In genomic region chr13:73837708-73838107, GRCm38 (mm10) we compare ENCODE assay signal across 16 mouse cellular contexts. TPM values are rescaled to one million over a fixed set of nuclear protein-coding genes. Genes with fewer than 3 reads are reported as not detected.
DNase-seq lines count a peak whose midpoint lies in the region; ATAC-seq and TF ChIP-seq lines count a peak whose summit lies in the region.
"Had no signal": no experiment of that assay in that cellular context is flagged by ENCODE, and none has a peak within 500 bp of the region (broad histone marks: within the 10 kb centered on the region; RNA-seq: fewer than 3 reads in every experiment).

No protein-coding gene starts in this region.

- H3K9me3 ChIP-seq in kidney, embryonic 15.5 days (replicated peaks) = no peaks in the 10 kb centered on the region
- no peaks in the 10 kb centered on the region for H3K9me3 ChIP-seq in limb, embryonic 12.5 days
- H3K9me3 ChIP-seq in liver, embryonic 11.5 days (ENCODE audit: control insufficient read depth, low read length) = no peaks in the 10 kb centered on the region
- H3K9me3 ChIP-seq: embryonic facial prominence, embryonic 10.5 days; forebrain, embryonic 13.5 days; heart, embryonic 12.5 days had no signal

- peak; percentile 48 for DNase-seq in kidney, adult 11 months
- DNase-seq in kidney, adult 9 months = peak; percentile 66
- DNase-seq in kidney, postnatal 14 days = peak; percentile 44
- no peak for DNase-seq in layer of hippocampus, adult 2 months (ENCODE audit: low spot score in 2 of 2)
- no peak for DNase-seq in liver, embryonic 11.5 days (ENCODE audit: low spot score)
- DNase-seq: adrenal gland, postnatal 14 days; cerebellum, adult 2 months; cerebellum, postnatal 10 days; forebrain, postnatal 0 days; gastrocnemius, postnatal 14 days had no signal

- ATAC-seq in kidney, embryonic 15.5 days (replicated peaks; ENCODE audit: low FRiP score) = no peak; the same call in 1 of the 2 replicates
- ATAC-seq in limb, embryonic 12.5 days (ENCODE audit: insufficient number of reproducible peaks, insufficient read depth, low FRiP score, low TSS enrichment, low read depth) = no peak
- no peak for ATAC-seq in liver, embryonic 11.5 days (replicated peaks; ENCODE audit: low FRiP score)
- ATAC-seq: forebrain, embryonic 13.5 days; forebrain, postnatal 0 days had no signal

- no peaks in the 10 kb centered on the region for H3K27me3 ChIP-seq in kidney, embryonic 15.5 days
- H3K27me3 ChIP-seq in limb, embryonic 12.5 days = no peaks in the 10 kb centered on the region
- no peaks in the 10 kb centered on the region for H3K27me3 ChIP-seq in liver, embryonic 11.5 days (replicated peaks; ENCODE audit: control insufficient read depth, insufficient read depth, low read length)
- H3K27me3 ChIP-seq: forebrain, embryonic 13.5 days; heart, embryonic 12.5 days had no signal

- no peak overlapping the region for H3K4me2 ChIP-seq in kidney, embryonic 15.5 days
- no peak overlapping the region for H3K4me2 ChIP-seq in limb, embryonic 12.5 days
- no peak overlapping the region for H3K4me2 ChIP-seq in liver, embryonic 11.5 days
- H3K4me2 ChIP-seq: forebrain, embryonic 13.5 days; heart, embryonic 12.5 days had no signal

- 64% methylated on average over 8 of the region's 8 CpGs for WGBS in kidney, embryonic 15.5 days
- WGBS in limb, embryonic 12.5 days = 81% methylated on average over 8 of the region's 8 CpGs
- WGBS in liver, embryonic 11.5 days = 74% methylated on average over 8 of the region's 8 CpGs

- peaks cover 39% of the 10 kb centered on the region for H3K4me1 ChIP-seq in kidney, embryonic 15.5 days
- H3K4me1 ChIP-seq in limb, embryonic 12.5 days (replicated peaks) = peaks cover 79% of the 10 kb centered on the region
- H3K4me1 ChIP-seq in liver, embryonic 11.5 days (replicated peaks; ENCODE audit: control insufficient read depth, insufficient read depth, low read length) = no peaks in the 10 kb centered on the region
- H3K4me1 ChIP-seq: forebrain, embryonic 13.5 days had no signal

- H3K36me3 ChIP-seq in kidney, embryonic 15.5 days = no peaks in the 10 kb centered on the region
- peaks cover 26% of the 10 kb centered on the region for H3K36me3 ChIP-seq in limb, embryonic 12.5 days
- H3K36me3 ChIP-seq in liver, embryonic 11.5 days (ENCODE audit: control insufficient read depth, insufficient read depth, low read length) = no peaks in the 10 kb centered on the region
- H3K36me3 ChIP-seq: heart, embryonic 12.5 days had no signal

- no peak overlapping the region for H3K9ac ChIP-seq in kidney, embryonic 15.5 days
- no peak overlapping the region for H3K9ac ChIP-seq in limb, embryonic 12.5 days (replicated peaks)
- H3K9ac ChIP-seq in liver, embryonic 11.5 days (ENCODE audit: low read depth, low read length) = no peak overlapping the region
- H3K9ac ChIP-seq: forebrain, embryonic 13.5 days; forebrain, postnatal 0 days; heart, embryonic 12.5 days had no signal

- H3K4me3 ChIP-seq in kidney, embryonic 15.5 days (replicated peaks) = no peak overlapping the region
- H3K4me3 ChIP-seq in limb, embryonic 12.5 days (replicated peaks) = no peak overlapping the region
- no peak overlapping the region for H3K4me3 ChIP-seq in layer of hippocampus, adult 2 months
- H3K4me3 ChIP-seq in liver, embryonic 11.5 days (ENCODE audit: low read depth, low read length) = no peak overlapping the region
- H3K4me3 ChIP-seq: embryonic facial prominence, embryonic 10.5 days; forebrain, embryonic 13.5 days; heart, embryonic 12.5 days had no signal

- TF ChIP-seq CTCF in layer of hippocampus, adult 2 months (conservative IDR thresholded peaks at IDR 0.05) = no peak

- H3K27ac ChIP-seq in kidney, embryonic 15.5 days = no peak overlapping the region
- peak overlapping the region; percentile 97; the same call in 1 of the 2 replicates for H3K27ac ChIP-seq in limb, embryonic 12.5 days
- H3K27ac ChIP-seq in layer of hippocampus, adult 2 months = no peak overlapping the region
- no peak overlapping the region for H3K27ac ChIP-seq in liver, embryonic 11.5 days (ENCODE audit: low read depth, low read length)
- H3K27ac ChIP-seq: forebrain, embryonic 13.5 days had no signal

RNA-seq across cellular contexts. Expression of gene Nkd2, which starts 9.7 kb away (rescaled TPM):
- polyA plus RNA-seq in kidney, embryonic 15.5 days (2015; fragmentation: Nextera tagmentation; extraction: Ambion mirVana) = 5.6 and 6.2 TPM in 2 replicates
- 57.5 and 61.6 TPM in 2 replicates for polyA plus RNA-seq in limb, embryonic 12.5 days (2016; fragmentation: Nextera tagmentation; extraction: Ambion mirVana)
- 1 to 10 TPM; 6.2 to 8.9 TPM for total RNA-seq in layer of hippocampus, adult 2 months (2021)
- polyA plus RNA-seq in liver, embryonic 11.5 days (2014; fragmentation: Nextera tagmentation; extraction: Ambion mirVana) = 0.81 and 1.4 TPM in 2 replicates
- total RNA-seq: MEL had no signal

Comparison
In these comparisons a context has a peak if more than half of its experiments do, and no peak if none do; other contexts are left out.
1. DNase-seq: peak in kidney, adult 11 months (single experiment), kidney, adult 9 months (single experiment) and kidney, postnatal 14 days (single experiment); none in layer of hippocampus, adult 2 months (0 of 2) and liver, embryonic 11.5 days (single experiment).